Mouse (Mus musculus): ENCODE data around the gene St8sia1. TPM values are rescaled to one million over a fixed set of nuclear protein-coding genes. Genes with fewer than 3 reads are reported as not detected.

St8sia1 gene
- polyA plus RNA-seq, 1 experiment from 2014 or later, result 2.4 TPM

GRCm38 (mm10) chr6:142812969-142813368 is 151.3 kb downstream of the St8sia1 start:
- Histone ChIP-seq H3K27me3 (ENCODE audit: control insufficient read depth, insufficient read depth, low read length) (no peaks in the 10 kb centered on the region), H3K36me3 (ENCODE audit: control insufficient read depth, insufficient read depth, low read length) (no peaks in the 10 kb centered on the region), H3K4me3 (ENCODE audit: low read depth, low read length) (no peak overlapping the region), H3K4me2 (ENCODE audit: low read depth, low read length, severe bottlenecking) (no peak overlapping the region), H3K27ac (ENCODE audit: low read depth, low read length) (no peak overlapping the region), H3K9ac (ENCODE audit: low read length) (no peak overlapping the region), H3K4me1 (replicated peaks; ENCODE audit: control insufficient read depth, insufficient read depth, low read length) (0 out of 2 replicates have a peak, but pooled peaks cover 4% of the 10 kb centered on the region), H3K9me3 (ENCODE audit: control insufficient read depth, low read length) (no peaks in the 10 kb centered on the region)
- ATAC-seq (replicated peaks; ENCODE audit: low FRiP score), result no peak
- 48% methylated on average over 5 of the region's 5 CpGs for WGBS
- DNase-seq (ENCODE audit: low spot score), result peak; percentile 42

DNA sequence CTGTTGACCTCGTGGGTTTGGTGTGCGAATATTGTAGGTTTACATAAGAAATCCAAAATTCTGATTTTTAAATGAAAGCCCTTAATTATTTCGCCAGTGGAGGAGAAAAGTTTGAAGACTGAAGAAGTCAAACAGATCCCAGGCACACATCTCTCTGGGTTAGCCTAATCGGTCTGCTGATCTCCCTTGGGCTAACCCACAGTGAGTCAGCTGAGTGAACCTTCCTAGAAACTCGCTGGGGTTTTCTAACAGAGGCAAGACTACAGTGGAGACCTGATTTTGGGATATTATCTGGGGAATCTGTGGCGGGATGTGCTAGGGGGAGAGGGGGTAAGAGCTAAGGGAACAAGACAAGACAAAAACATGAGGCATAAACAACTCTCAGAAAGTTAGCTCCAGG is 154.0 kb downstream of the St8sia1 start:
- Histone ChIP-seq H3K4me1 (replicated peaks; ENCODE audit: control insufficient read depth, insufficient read depth, low read length) (0 out of 2 replicates have a peak, but pooled peaks cover 4% of the 10 kb centered on the region), H3K4me3 (ENCODE audit: low read depth, low read length) (no peak overlapping the region), H3K9me3 (ENCODE audit: control insufficient read depth, low read length) (no peaks in the 10 kb centered on the region), H3K27ac (ENCODE audit: low read depth, low read length) (no peak overlapping the region), H3K9ac (ENCODE audit: low read length) (no peak overlapping the region), H3K27me3 (ENCODE audit: control insufficient read depth, insufficient read depth, low read length) (no peaks in the 10 kb centered on the region), H3K4me2 (ENCODE audit: low read depth, low read length, severe bottlenecking) (no peak overlapping the region), H3K36me3 (ENCODE audit: control insufficient read depth, insufficient read depth, low read length) (no peaks in the 10 kb centered on the region)
- no peak for ATAC-seq (replicated peaks; ENCODE audit: low FRiP score)
- peak; percentile 21 for DNase-seq (ENCODE audit: low spot score)
- 71% methylated on average over 6 of the region's 6 CpGs for WGBS

DNA sequence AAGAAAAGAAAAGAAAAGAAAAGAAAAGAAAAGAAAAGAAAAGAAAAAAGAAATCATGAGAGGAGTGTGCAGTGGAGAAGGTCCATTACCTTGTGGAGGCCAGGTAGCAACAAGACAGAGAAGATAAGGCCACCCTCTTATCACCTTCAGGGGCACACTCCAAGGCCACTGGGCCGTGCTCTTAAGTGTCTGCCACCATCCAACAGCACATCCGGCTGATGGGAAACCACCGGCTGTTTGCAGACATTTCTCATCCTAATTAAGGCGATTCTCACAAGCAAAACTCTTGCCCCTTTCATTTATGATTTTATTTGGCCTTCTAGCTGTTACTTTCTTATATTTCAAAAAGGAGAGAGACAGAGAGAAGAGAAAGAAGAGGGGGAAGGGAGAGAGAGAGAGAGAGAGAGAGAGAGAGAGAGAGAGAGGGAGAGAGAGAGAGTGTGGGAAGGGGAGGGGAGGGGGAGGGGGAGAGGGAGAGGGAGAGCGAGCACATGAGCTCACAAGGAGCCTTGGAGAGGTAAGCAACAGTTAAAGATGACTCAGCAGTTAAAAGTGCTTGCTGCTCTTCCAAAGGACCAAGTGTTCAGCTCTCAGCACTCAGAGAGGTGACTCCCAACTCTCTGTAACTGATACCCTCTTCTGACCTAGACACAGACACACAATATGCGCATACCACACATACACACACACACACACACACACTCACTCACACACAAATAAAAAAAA is 154.7 kb downstream of the St8sia1 start:
- peak; percentile 50 for DNase-seq (ENCODE audit: low spot score)
- 57% methylated on average over 6 of the region's 6 CpGs for WGBS

DNA sequence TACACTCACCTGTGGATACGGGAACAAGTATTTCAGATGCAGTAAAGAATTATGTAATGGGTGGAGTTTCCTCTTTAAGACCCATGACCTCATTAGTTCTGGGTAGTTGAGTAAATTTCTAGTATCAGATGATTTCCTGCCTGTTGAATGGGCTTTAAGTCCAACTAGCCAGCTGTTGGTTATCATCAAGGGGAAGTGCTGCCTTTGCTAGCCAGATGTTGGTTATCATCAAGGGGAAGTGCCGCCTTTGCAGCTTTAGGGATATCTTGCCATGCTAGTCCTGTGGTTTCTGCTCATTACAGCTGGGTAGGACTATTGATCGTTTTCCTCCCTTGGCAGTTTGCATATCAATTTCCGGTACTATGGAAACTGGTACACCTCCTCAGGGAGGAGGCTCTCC is 157.9 kb downstream of the St8sia1 start:
- Histone ChIP-seq H3K27ac (ENCODE audit: low read depth, low read length) (no peak overlapping the region), H3K4me2 (ENCODE audit: low read depth, low read length, severe bottlenecking) (no peak overlapping the region), H3K9ac (ENCODE audit: low read length) (no peak overlapping the region), H3K9me3 (ENCODE audit: control insufficient read depth, low read length) (no peaks in the 10 kb centered on the region), H3K4me3 (ENCODE audit: low read depth, low read length) (no peak overlapping the region), H3K4me1 (replicated peaks; ENCODE audit: control insufficient read depth, insufficient read depth, low read length) (no peaks in the 10 kb centered on the region), H3K36me3 (ENCODE audit: control insufficient read depth, insufficient read depth, low read length) (no peaks in the 10 kb centered on the region), H3K27me3 (ENCODE audit: control insufficient read depth, insufficient read depth, low read length) (no peaks in the 10 kb centered on the region)
- DNase-seq (ENCODE audit: low spot score), result peak; percentile 6
- 91% methylated on average over 4 of the region's 4 CpGs for WGBS
- ATAC-seq (replicated peaks; ENCODE audit: low FRiP score), result no peak

More for the DNA sequence above, 154.7 kb downstream of the St8sia1 start:
- no peak overlapping the region for H3K27ac ChIP-seq (ENCODE audit: low read depth, low read length)
- no peak overlapping the region for H3K9ac ChIP-seq (ENCODE audit: low read length)
- no peaks in the 10 kb centered on the region for H3K36me3 ChIP-seq (ENCODE audit: control insufficient read depth, insufficient read depth, low read length)
- no peak for ATAC-seq (replicated peaks; ENCODE audit: low FRiP score)
- H3K4me3 ChIP-seq (ENCODE audit: low read depth, low read length), result no peak overlapping the region
- 0 out of 2 replicates have a peak, but pooled peaks cover 4% of the 10 kb centered on the region for H3K4me1 ChIP-seq (replicated peaks; ENCODE audit: control insufficient read depth, insufficient read depth, low read length)
- H3K9me3 ChIP-seq (ENCODE audit: control insufficient read depth, low read length), result no peaks in the 10 kb centered on the region
- no peaks in the 10 kb centered on the region for H3K27me3 ChIP-seq (ENCODE audit: control insufficient read depth, insufficient read depth, low read length)
- H3K4me2 ChIP-seq (ENCODE audit: low read depth, low read length, severe bottlenecking), result no peak overlapping the region

- ATAC-seq (replicated peaks; ENCODE audit: low FRiP score), result no peak
- no peak within 1 kb of the TSS for H3K27ac ChIP-seq (ENCODE audit: low read depth, low read length)
Measured at GRCm38 (mm10) chr6:142804402-142804801, 159.8 kb downstream of the St8sia1 start, which contains the start of gene Sult6b2. Sult6b2 (minus strand) TSS chr6:142804502.

GRCm38 (mm10) chr6:142802617-142803525 is 161.4 kb downstream of the St8sia1 start:
- no peaks in the 10 kb centered on the region for H3K27me3 ChIP-seq (ENCODE audit: control insufficient read depth, insufficient read depth, low read length)
- H3K4me1 ChIP-seq (replicated peaks; ENCODE audit: control insufficient read depth, insufficient read depth, low read length), result no peaks in the 10 kb centered on the region
- no peak overlapping the region for H3K4me2 ChIP-seq (ENCODE audit: low read depth, low read length, severe bottlenecking)
- no peak for ATAC-seq (replicated peaks; ENCODE audit: low FRiP score)
- DNase-seq (ENCODE audit: low spot score), result peak; percentile 40
- WGBS, result 68% methylated on average over 11 of the region's 11 CpGs
- H3K9me3 ChIP-seq (ENCODE audit: control insufficient read depth, low read length), result no peaks in the 10 kb centered on the region
- no peaks in the 10 kb centered on the region for H3K36me3 ChIP-seq (ENCODE audit: control insufficient read depth, insufficient read depth, low read length)
- no peak overlapping the region for H3K27ac ChIP-seq (ENCODE audit: low read depth, low read length)
- no peak overlapping the region for H3K4me3 ChIP-seq (ENCODE audit: low read depth, low read length)
- H3K9ac ChIP-seq (ENCODE audit: low read length), result no peak overlapping the region

More at GRCm38 (mm10) chr6:142804402-142804801, 159.8 kb downstream of the St8sia1 start, which contains the start of gene Sult6b2:
- Histone ChIP-seq H3K4me1 (replicated peaks; ENCODE audit: control insufficient read depth, insufficient read depth, low read length) (no peaks in the 10 kb centered on the region), H3K9me3 (ENCODE audit: control insufficient read depth, low read length) (no peaks in the 10 kb centered on the region), H3K9ac (ENCODE audit: low read length) (no peak within 1 kb of the TSS), H3K4me2 (ENCODE audit: low read depth, low read length, severe bottlenecking) (no peak within 1 kb of the TSS), H3K36me3 (ENCODE audit: control insufficient read depth, insufficient read depth, low read length) (no peaks in the 10 kb centered on the region), H3K27me3 (ENCODE audit: control insufficient read depth, insufficient read depth, low read length) (no peaks in the 10 kb centered on the region), H3K4me3 (ENCODE audit: low read depth, low read length) (no peak within 1 kb of the TSS)
- no peak for DNase-seq (ENCODE audit: low spot score)

DNA sequence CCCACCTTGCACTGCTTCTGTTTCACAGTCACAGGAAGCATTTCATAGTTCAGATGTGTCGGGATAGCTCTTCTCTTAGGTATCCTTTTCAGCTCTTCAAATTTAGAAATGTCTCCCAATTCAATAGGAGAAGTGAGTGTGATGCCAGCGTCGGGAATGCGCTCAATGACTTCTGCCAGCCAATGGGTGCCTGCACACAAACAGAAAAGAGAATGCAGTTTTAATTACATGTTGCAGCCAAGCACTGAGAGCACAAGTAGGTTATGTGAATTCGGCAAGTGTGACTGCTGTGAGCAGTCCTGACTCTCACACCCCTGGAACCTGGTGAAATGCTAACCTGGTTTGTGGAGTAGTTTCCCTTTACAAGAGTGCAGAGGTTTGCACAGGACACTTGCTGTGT is 162.6 kb downstream of the St8sia1 start:
- H3K4me1 ChIP-seq (replicated peaks; ENCODE audit: control insufficient read depth, insufficient read depth, low read length), result no peaks in the 10 kb centered on the region
- H3K4me3 ChIP-seq (ENCODE audit: low read depth, low read length), result no peak overlapping the region
- no peaks in the 10 kb centered on the region for H3K36me3 ChIP-seq (ENCODE audit: control insufficient read depth, insufficient read depth, low read length)
- DNase-seq (ENCODE audit: low spot score), result peak; percentile 44
- no peaks in the 10 kb centered on the region for H3K27me3 ChIP-seq (ENCODE audit: control insufficient read depth, insufficient read depth, low read length)
- H3K9ac ChIP-seq (ENCODE audit: low read length), result no peak overlapping the region
- no peak overlapping the region for H3K4me2 ChIP-seq (ENCODE audit: low read depth, low read length, severe bottlenecking)
- no peak for ATAC-seq (replicated peaks; ENCODE audit: low FRiP score)
- no peaks in the 10 kb centered on the region for H3K9me3 ChIP-seq (ENCODE audit: control insufficient read depth, low read length)
- 77% methylated on average over 5 of the region's 5 CpGs for WGBS
- no peak overlapping the region for H3K27ac ChIP-seq (ENCODE audit: low read depth, low read length)

DNA sequence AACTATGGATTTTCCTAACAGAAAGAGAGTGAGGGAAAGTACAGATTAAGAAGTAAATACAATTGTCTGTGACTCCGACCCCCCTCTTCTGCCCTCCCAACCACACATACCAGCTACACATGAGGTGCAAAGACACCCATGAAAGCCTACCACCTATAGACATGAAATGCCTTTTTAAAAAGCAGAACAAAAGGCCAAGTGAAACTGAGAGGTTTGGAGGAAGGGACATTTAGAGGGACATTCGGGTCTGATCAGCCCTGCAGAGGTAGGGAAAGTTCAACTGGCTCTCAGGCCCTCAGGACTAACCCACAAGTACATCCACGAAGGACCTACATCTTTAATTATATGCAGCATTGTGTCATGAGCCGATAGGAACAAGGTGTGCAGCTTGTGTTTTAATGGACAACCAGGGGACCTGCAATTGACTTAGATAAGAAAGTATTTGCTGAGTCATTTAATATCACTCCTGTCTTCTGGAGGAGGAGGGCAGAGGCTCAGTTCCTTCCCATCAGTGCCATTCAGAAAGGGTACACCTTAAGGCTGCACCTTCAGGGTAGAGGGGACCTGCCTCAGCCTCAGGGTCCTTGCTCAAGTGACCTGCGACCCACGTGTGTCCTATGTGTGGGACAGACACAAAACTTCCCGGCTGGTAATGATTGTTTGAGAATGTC is 164.4 kb downstream of the St8sia1 start:
- H3K27ac ChIP-seq (ENCODE audit: low read depth, low read length), result no peak overlapping the region
- DNase-seq (ENCODE audit: low spot score) (peak; percentile 40), ATAC-seq (replicated peaks; ENCODE audit: low FRiP score) (no peak)
- H3K27me3 ChIP-seq (ENCODE audit: control insufficient read depth, insufficient read depth, low read length), result no peaks in the 10 kb centered on the region
- H3K36me3 ChIP-seq (ENCODE audit: control insufficient read depth, insufficient read depth, low read length), result no peaks in the 10 kb centered on the region
- no peak overlapping the region for H3K4me3 ChIP-seq (ENCODE audit: low read depth, low read length)
- WGBS, result 81% methylated on average over 7 of the region's 7 CpGs
- H3K9me3 ChIP-seq (ENCODE audit: control insufficient read depth, low read length), result no peaks in the 10 kb centered on the region
- H3K4me1 ChIP-seq (replicated peaks; ENCODE audit: control insufficient read depth, insufficient read depth, low read length), result no peaks in the 10 kb centered on the region
- H3K9ac ChIP-seq (ENCODE audit: low read length), result no peak overlapping the region
- H3K4me2 ChIP-seq (ENCODE audit: low read depth, low read length, severe bottlenecking), result no peak overlapping the region

All from forebrain, embryonic 11.5 days (tissue).